Mouse (Mus musculus): ENCODE results near the gene D6Wsu163e. TPM values are rescaled to one million over a fixed set of nuclear protein-coding genes. Genes with fewer than 3 reads are reported as not detected.

D6Wsu163e gene
- polyA plus RNA-seq, 1 experiment from 2014 or later: 13.7 TPM

DNA sequence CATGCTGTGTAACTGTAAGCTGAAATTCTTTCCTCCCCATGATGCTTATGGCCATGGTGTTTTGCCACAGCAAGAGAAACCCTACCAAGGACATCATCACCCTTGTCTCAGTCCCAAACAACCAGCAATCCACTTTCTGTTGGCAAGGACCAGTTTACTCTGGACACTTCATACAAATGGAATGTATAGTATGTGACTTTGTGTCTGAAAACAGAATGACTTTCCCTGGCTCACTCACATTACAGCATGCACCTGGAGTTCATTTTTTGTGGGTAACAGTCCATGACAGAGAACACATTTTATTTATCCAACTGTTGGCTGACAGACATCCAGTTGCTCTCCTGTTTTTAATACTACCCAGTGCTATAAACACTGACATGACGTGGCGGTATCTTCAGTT is 6.9 kb upstream of the D6Wsu163e start:
- Histone ChIP-seq H3K9ac (replicated peaks; ENCODE audit: low read depth) (no peak overlapping the region), H3K27ac (ENCODE audit: low read length) (no peak overlapping the region), H3K27me3 (replicated peaks; ENCODE audit: insufficient read depth, low read length) (no peaks in the 10 kb centered on the region), H3K9me3 (ENCODE audit: low read length) (no peaks in the 10 kb centered on the region), H3K4me2 (replicated peaks; ENCODE audit: low read depth, low read length) (no peak overlapping the region), H3K4me1 (ENCODE audit: insufficient read depth, low read depth, low read length) (no peaks in the 10 kb centered on the region), H3K36me3 (ENCODE audit: insufficient read depth, low read length) (no peaks in the 10 kb centered on the region), H3K4me3 (ENCODE audit: low read depth, low read length) (no peak overlapping the region)
- ATAC-seq: no peak
- DNase-seq (ENCODE audit: low spot score): no peak
- 93% methylated on average over 2 of the region's 2 CpGs for WGBS
- TF ChIP-seq CTCF (IDR thresholded peaks at IDR 0.05) (no peak), EP300 (IDR thresholded peaks at IDR 0.05) (no peak)

GRCm38 (mm10) chr6:126938047-126938446 is 1.7 kb upstream of the D6Wsu163e start:
- Histone ChIP-seq H3K4me2 (replicated peaks; ENCODE audit: low read depth, low read length) (no peak overlapping the region), H3K4me3 (ENCODE audit: low read depth, low read length) (no peak overlapping the region), H3K9ac (replicated peaks; ENCODE audit: low read depth) (no peak overlapping the region), H3K27ac (ENCODE audit: low read length) (no peak overlapping the region), H3K36me3 (ENCODE audit: insufficient read depth, low read length) (no peaks in the 10 kb centered on the region), H3K27me3 (replicated peaks; ENCODE audit: insufficient read depth, low read length) (no peaks in the 10 kb centered on the region), H3K4me1 (ENCODE audit: insufficient read depth, low read depth, low read length) (peaks cover 10% of the 10 kb centered on the region), H3K9me3 (ENCODE audit: low read length) (no peaks in the 10 kb centered on the region)
- 75% methylated on average over 2 of the region's 2 CpGs for WGBS
- TF ChIP-seq EP300 (IDR thresholded peaks at IDR 0.05) (no peak), CTCF (IDR thresholded peaks at IDR 0.05) (peak; percentile 19; the same call in 1 of the 2 replicates)
- no peak for DNase-seq (ENCODE audit: low spot score)
- ATAC-seq: no peak

DNA sequence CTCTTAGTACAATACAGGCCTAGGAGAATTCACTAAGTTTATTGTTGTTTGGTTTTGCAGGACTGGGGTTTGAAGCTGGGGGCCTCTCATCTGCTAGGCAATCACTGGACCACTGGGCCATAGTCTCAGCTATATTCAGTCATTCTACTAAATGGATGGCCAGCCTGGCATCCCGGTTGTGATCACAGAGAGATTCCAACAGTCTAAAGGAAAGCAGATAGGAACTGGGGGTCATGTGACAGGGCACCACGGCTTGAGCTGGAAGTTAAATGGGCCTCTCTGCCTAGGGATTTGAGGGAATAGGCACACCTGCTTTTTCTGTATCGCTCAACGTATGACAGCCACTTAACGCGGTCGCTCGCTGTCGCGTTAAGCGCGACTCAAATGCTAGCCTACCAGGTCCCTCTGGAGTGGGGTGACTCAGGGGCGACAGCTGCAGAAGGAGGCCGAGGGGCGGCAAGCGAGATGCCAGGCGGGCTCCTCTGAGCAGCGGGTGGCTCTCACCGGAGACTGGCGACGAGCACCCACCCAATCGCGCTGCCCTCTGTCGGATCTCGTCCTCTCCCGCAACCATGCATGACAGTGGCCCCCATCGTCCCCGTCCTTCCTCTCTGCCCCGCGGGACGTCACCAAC is 792 bp upstream of the D6Wsu163e start:
- no peak for ATAC-seq
- Histone ChIP-seq H3K9me3 (ENCODE audit: low read length) (no peaks in the 10 kb centered on the region), H3K36me3 (ENCODE audit: insufficient read depth, low read length) (0 out of 2 replicates have a peak, but pooled peaks cover under 1% of the 10 kb centered on the region), H3K4me3 (ENCODE audit: low read depth, low read length) (peak overlapping the region; percentile 47), H3K4me2 (replicated peaks; ENCODE audit: low read depth, low read length) (peak overlapping the region; percentile 77), H3K4me1 (ENCODE audit: insufficient read depth, low read depth, low read length) (peaks cover 10% of the 10 kb centered on the region), H3K27me3 (replicated peaks; ENCODE audit: insufficient read depth, low read length) (no peaks in the 10 kb centered on the region), H3K27ac (ENCODE audit: low read length) (no peak overlapping the region), H3K9ac (replicated peaks; ENCODE audit: low read depth) (no peak overlapping the region)
- peak; percentile 8 for DNase-seq (ENCODE audit: low spot score)
- no peak for TF ChIP-seq EP300 (IDR thresholded peaks at IDR 0.05)
- no peak for TF ChIP-seq CTCF (IDR thresholded peaks at IDR 0.05)
- under 1% methylated on average over 31 of the region's 31 CpGs for WGBS

- DNase-seq (ENCODE audit: low spot score): peak; percentile 54
- Histone ChIP-seq H3K4me3 (ENCODE audit: low read depth, low read length) (peak overlapping the region; percentile 47), H3K36me3 (ENCODE audit: insufficient read depth, low read length) (peaks cover 7% of the 10 kb centered on the region), H3K27me3 (replicated peaks; ENCODE audit: insufficient read depth, low read length) (no peaks in the 10 kb centered on the region), H3K4me2 (replicated peaks; ENCODE audit: low read depth, low read length) (peak overlapping the region; percentile 77), H3K9me3 (ENCODE audit: low read length) (no peaks in the 10 kb centered on the region), H3K4me1 (ENCODE audit: insufficient read depth, low read depth, low read length) (peaks cover 10% of the 10 kb centered on the region), H3K27ac (ENCODE audit: low read length) (no peak overlapping the region), H3K9ac (replicated peaks; ENCODE audit: low read depth) (peak overlapping the region; percentile 51; the same call in 1 of the 2 replicates)
- ATAC-seq: no peak
- TF ChIP-seq EP300 (IDR thresholded peaks at IDR 0.05) (no peak), CTCF (IDR thresholded peaks at IDR 0.05) (peak; percentile 49)
- 3% methylated on average over 5 of the region's 5 CpGs for WGBS
Observed at GRCm38 (mm10) chr6:126940451-126940850, 689 bp downstream of the D6Wsu163e start.

GRCm38 (mm10) chr6:126948336-126948735 is 8.6 kb downstream of the D6Wsu163e start:
- Histone ChIP-seq H3K36me3 (ENCODE audit: insufficient read depth, low read length) (peaks cover 26% of the 10 kb centered on the region), H3K4me1 (ENCODE audit: insufficient read depth, low read depth, low read length) (no peaks in the 10 kb centered on the region), H3K27me3 (replicated peaks; ENCODE audit: insufficient read depth, low read length) (no peaks in the 10 kb centered on the region), H3K4me3 (ENCODE audit: low read depth, low read length) (no peak overlapping the region), H3K27ac (ENCODE audit: low read length) (no peak overlapping the region), H3K4me2 (replicated peaks; ENCODE audit: low read depth, low read length) (no peak overlapping the region), H3K9ac (replicated peaks; ENCODE audit: low read depth) (no peak overlapping the region), H3K9me3 (ENCODE audit: low read length) (no peaks in the 10 kb centered on the region)
- DNase-seq (ENCODE audit: low spot score): peak; percentile 63
- 88% methylated on average over 4 of the region's 4 CpGs for WGBS
- no peak for TF ChIP-seq EP300 (IDR thresholded peaks at IDR 0.05)
- TF ChIP-seq CTCF (IDR thresholded peaks at IDR 0.05): peak; percentile 38
- no peak for ATAC-seq

DNA sequence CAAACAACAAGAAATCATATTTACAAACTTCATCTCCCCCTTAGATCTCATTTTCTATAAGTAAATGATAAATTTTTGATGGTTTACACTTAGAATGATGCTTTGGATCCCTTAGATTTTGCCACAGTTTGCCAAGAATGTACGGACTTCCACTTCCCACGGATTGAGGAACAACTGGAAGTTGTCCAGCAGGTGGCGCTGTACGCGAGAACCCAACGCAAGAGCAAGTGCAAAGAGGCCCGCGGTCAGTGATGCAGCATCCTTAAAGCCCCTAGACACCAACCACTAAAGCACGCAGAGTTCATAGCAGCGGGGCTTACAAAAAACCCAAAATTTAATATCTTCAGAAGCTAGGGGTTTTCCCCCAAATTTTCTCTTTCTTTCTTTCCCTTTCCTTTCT is 16.0 kb downstream of the D6Wsu163e start:
- 9% methylated on average over 10 of the region's 10 CpGs for WGBS
- TF ChIP-seq EP300 (IDR thresholded peaks at IDR 0.05) (no peak), CTCF (IDR thresholded peaks at IDR 0.05) (peak; percentile 87)

More for the DNA sequence above, 16.0 kb downstream of the D6Wsu163e start:
- Histone ChIP-seq H3K27ac (ENCODE audit: low read length) (no peak overlapping the region), H3K4me3 (ENCODE audit: low read depth, low read length) (no peak overlapping the region), H3K4me1 (ENCODE audit: insufficient read depth, low read depth, low read length) (no peaks in the 10 kb centered on the region), H3K36me3 (ENCODE audit: insufficient read depth, low read length) (peaks cover 22% of the 10 kb centered on the region), H3K27me3 (replicated peaks; ENCODE audit: insufficient read depth, low read length) (no peaks in the 10 kb centered on the region), H3K4me2 (replicated peaks; ENCODE audit: low read depth, low read length) (no peak overlapping the region), H3K9me3 (ENCODE audit: low read length) (no peaks in the 10 kb centered on the region), H3K9ac (replicated peaks; ENCODE audit: low read depth) (no peak overlapping the region)
- no peak for ATAC-seq
- peak; percentile 74 for DNase-seq (ENCODE audit: low spot score)
